Mouse (Mus musculus) cortical plate, adult 2 months (tissue): ENCODE results near the gene Mtmr3. TPM values are rescaled to one million over a fixed set of nuclear protein-coding genes. Genes with fewer than 3 reads are reported as not detected.

Source experiments
- H3K27ac ChIP-seq: fragments of 200-500 bp; 2 replicates; pipeline ENCODE4 v1.5.1; 2012; ENCODE audit warnings: low read length, control low read depth, inconsistent platforms; ENCODE audit not compliant: insufficient read depth
- H3K4me1 ChIP-seq: fragments of 200-500 bp; 2 replicates; pipeline ENCODE4 v1.6.1; 2011; ENCODE audit warnings: low read length; ENCODE audit not compliant: control insufficient read depth, insufficient read depth
- H3K4me3 ChIP-seq: fragments of 200-500 bp; 2 replicates; pipeline ENCODE4 v1.5.1; 2011; ENCODE audit warnings: mild to moderate bottlenecking, low read length, control low read depth; ENCODE audit not compliant: insufficient read depth
- CTCF ChIP-seq: fragments of 200-500 bp; IDR thresholded peaks from 2 replicates; pipeline ENCODE4 v1.5.1; 2011; ENCODE audit warnings: mild to moderate bottlenecking, control low read depth, low read length; ENCODE audit not compliant: insufficient read depth; ENCODE audit errors: extremely low read depth
- POLR2A ChIP-seq: fragments of 200-500 bp; IDR thresholded peaks from 2 replicates; pipeline ENCODE4 v1.6.1; 2011; ENCODE audit warnings: mild to moderate bottlenecking, low read length, control low read depth; ENCODE audit not compliant: insufficient read depth; ENCODE audit errors: extremely low read depth
- polyA plus RNA-seq: library from polyadenylated mRNA; depleted of rRNA; stranded (reverse); fragments of >200 nt; gene quantifications from 2 replicates; pipeline ENCODE4 v1.2.3, GENCODE M21; 2012; rRNA removed

Gene Mtmr3
- polyA plus RNA-seq, 1 experiment, result 40.9 TPM

- no peak overlapping the region for H3K4me3 ChIP-seq
- H3K4me1 ChIP-seq, result no peaks in the 10 kb centered on the region
- TF ChIP-seq POLR2A, result no peak
- no peak for TF ChIP-seq CTCF
- H3K27ac ChIP-seq, result no peak overlapping the region
These were observed 160.2 kb downstream of the Mtmr3 start for GRCm38 (mm10) chr11:4434461-4434860.

Other genes with a start within 250 kb of the Mtmr3 start
- gene Hormad2, start 153.8 kb downstream of the Mtmr3 start, polyA plus RNA-seq, result 0.06 and 0.13 TPM in 2 replicates
- gene Gm11032, start 25.2 kb upstream of the Mtmr3 start, polyA plus RNA-seq, result not detected in 2 replicates
- 20.0 and 22.9 TPM in 2 replicates for gene Ascc2, start 42.9 kb upstream of the Mtmr3 start, polyA plus RNA-seq
- 1,122 and 1,215 TPM in 2 replicates for gene Uqcr10, start 109.5 kb upstream of the Mtmr3 start, polyA plus RNA-seq
- gene Zmat5, start 109.8 kb upstream of the Mtmr3 start, polyA plus RNA-seq, result 48.1 and 52.6 TPM in 2 replicates
- gene Cabp7, start 151.9 kb upstream of the Mtmr3 start, polyA plus RNA-seq, result 29.8 and 54.4 TPM in 2 replicates